Mouse (Mus musculus) bone marrow, adult 2 months (tissue): ENCODE results near the gene Lhpp.

ENCODE experiments used
- CTCF ChIP-seq: fragments of 200-500 bp; IDR thresholded peaks from 2 replicates; pipeline ENCODE4 v1.5.1; 2011; ENCODE audit warnings: low read length, control low read depth; ENCODE audit not compliant: control insufficient read depth, insufficient read depth
- POLR2A ChIP-seq: fragments of 200-500 bp; IDR thresholded peaks from 2 replicates; pipeline ENCODE4 v1.6.1; 2011; ENCODE audit warnings: low read depth, mild to moderate bottlenecking, control low read depth, low read length, borderline replicate concordance; ENCODE audit not compliant: control insufficient read depth

DNA sequence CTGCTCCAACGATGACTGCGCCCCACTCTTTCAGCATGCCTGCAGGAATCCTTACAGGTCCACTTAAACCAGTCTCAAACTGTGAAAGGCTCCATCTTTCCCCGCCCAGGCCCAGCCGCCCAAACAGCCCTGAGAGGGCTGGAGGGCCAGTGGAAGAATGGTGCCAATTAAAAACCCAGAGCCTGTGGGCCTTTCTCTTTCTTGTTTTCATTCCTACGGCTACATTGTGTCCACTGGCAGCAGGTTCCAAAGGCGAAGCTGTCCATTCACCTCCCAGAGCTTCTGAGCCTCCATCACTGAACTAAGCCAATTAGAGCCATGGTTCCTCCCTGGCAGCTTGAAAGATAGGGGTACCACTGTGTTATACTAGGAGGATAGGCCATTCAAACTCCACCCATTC is 121.1 kb downstream of the Lhpp start:
- TF ChIP-seq POLR2A: no peak
- no peak for TF ChIP-seq CTCF
